Mouse (Mus musculus): ENCODE measurements around the gene Plcd1. TPM values are rescaled to one million over a fixed set of nuclear protein-coding genes. Genes with fewer than 3 reads are reported as not detected.

Gene Plcd1
- polyA plus RNA-seq, 1 experiment from 2014 or later: 35.5 TPM

DNA sequence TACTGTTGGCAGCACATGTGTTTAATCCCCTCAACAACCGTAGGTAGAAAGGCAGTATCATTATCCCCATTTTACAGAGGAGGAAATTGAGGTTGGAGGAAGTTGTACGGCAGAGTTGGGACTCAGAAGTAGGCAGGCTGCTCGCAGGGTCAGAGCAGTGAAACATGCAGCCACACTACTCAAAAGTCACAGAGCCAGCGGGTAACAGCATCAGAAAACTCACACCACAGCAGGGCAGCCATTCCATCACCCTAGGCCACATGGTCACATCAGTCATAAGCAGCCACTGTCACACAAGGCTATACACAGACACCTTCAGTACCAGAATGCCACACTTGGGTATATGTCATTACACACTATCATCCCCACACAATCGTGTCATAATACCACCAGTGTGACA lies 6.0 kb downstream of the Plcd1 start:
- H3K4me1 ChIP-seq: peaks cover 47% of the 10 kb centered on the region
- H3K9me3 ChIP-seq: no peaks in the 10 kb centered on the region
- H3K4me2 ChIP-seq (replicated peaks): peak overlapping the region; percentile 68
- peaks cover 10% of the 10 kb centered on the region for H3K27me3 ChIP-seq
- H3K9ac ChIP-seq: no peak overlapping the region
- H3K27ac ChIP-seq: no peak overlapping the region
- peaks cover 19% of the 10 kb centered on the region for H3K36me3 ChIP-seq
- no peak overlapping the region for H3K4me3 ChIP-seq
- 87% methylated on average over 5 of the region's 5 CpGs for WGBS
- ATAC-seq (ENCODE audit: low FRiP score, low read depth): no peak

DNA sequence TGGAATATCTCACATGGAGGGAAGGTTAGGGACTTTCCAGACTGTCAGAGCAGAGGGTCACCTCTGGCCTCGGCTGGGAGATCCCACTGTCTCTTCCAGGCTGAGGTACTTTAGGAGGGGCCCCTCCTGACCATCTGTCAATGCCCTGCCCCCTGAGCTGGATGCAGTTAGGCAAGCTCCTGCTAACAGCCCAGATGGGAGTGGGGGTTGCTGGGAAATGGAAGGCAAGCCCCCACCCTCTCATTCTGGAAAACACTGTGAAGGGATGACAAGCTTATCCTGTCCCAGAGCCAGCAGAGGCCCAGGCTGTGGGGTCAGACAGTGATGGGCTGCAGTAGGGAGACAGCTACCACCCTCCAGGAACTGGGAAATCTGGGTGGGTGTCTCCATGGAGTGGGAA lies 6.9 kb downstream of the Plcd1 start:
- Histone ChIP-seq H3K4me3 (no peak overlapping the region), H3K4me2 (replicated peaks) (no peak overlapping the region), H3K27me3 (peaks cover 1% of the 10 kb centered on the region), H3K9ac (0 out of 2 replicates have a peak overlapping the region, but pooled peaks have one; percentile 4), H3K27ac (no peak overlapping the region), H3K4me1 (peaks cover 47% of the 10 kb centered on the region), H3K9me3 (no peaks in the 10 kb centered on the region), H3K36me3 (peaks cover 20% of the 10 kb centered on the region)
- WGBS: 27% methylated on average over 1 of the region's 1 CpGs
- ATAC-seq (ENCODE audit: low FRiP score, low read depth): no peak

- Histone ChIP-seq H3K4me1 (peaks cover 41% of the 10 kb centered on the region), H3K9me3 (no peaks in the 10 kb centered on the region), H3K9ac (no peak overlapping the region), H3K27ac (no peak overlapping the region), H3K4me2 (replicated peaks) (no peak overlapping the region), H3K4me3 (no peak overlapping the region), H3K27me3 (no peaks in the 10 kb centered on the region), H3K36me3 (peaks cover 42% of the 10 kb centered on the region)
- no peak for ATAC-seq (ENCODE audit: low FRiP score, low read depth)
- 79% methylated on average over 10 of the region's 10 CpGs for WGBS
These were observed 9.3 kb downstream of the Plcd1 start for GRCm38 (mm10) chr9:119083966-119084365.

- 0 out of 2 replicates have a peak overlapping the region, but pooled peaks have one; percentile 45 for H3K9ac ChIP-seq
- ATAC-seq (ENCODE audit: low FRiP score, low read depth): no peak
- no peaks in the 10 kb centered on the region for H3K27me3 ChIP-seq
- H3K9me3 ChIP-seq: no peaks in the 10 kb centered on the region
- no peak overlapping the region for H3K4me3 ChIP-seq
- 68% methylated on average over 7 of the region's 7 CpGs for WGBS
- peaks cover 33% of the 10 kb centered on the region for H3K4me1 ChIP-seq
- H3K4me2 ChIP-seq (replicated peaks): no peak overlapping the region
- H3K27ac ChIP-seq: no peak overlapping the region
- H3K36me3 ChIP-seq: peaks cover 53% of the 10 kb centered on the region
These were observed 10.5 kb downstream of the Plcd1 start for GRCm38 (mm10) chr9:119082656-119083430.

DNA sequence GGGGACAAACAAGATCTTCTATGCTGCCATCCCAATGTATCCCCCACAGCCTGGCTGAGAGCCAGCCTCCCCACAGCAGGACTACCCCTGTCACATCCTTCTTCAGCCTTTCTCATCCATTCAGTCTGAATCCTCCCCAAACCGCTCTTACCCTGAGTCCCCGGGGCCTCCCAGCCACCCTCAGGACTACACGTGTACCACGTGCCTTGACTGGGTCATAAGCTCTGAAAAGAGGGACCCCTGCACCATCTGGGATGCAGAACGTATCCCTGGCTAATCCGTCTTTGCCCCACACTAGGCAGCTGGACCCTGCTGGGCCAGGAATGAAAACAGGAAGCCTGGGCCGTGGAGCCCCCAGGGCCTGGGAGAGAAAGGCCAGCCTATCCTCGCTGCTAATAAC lies 11.3 kb downstream of the Plcd1 start:
- ATAC-seq (ENCODE audit: low FRiP score, low read depth): no peak
- WGBS: 16% methylated on average over 8 of the region's 8 CpGs
- Histone ChIP-seq H3K27me3 (no peaks in the 10 kb centered on the region), H3K4me3 (no peak overlapping the region), H3K9me3 (no peaks in the 10 kb centered on the region), H3K4me2 (replicated peaks) (no peak overlapping the region), H3K9ac (peak overlapping the region; percentile 45), H3K4me1 (peaks cover 28% of the 10 kb centered on the region), H3K36me3 (peaks cover 58% of the 10 kb centered on the region), H3K27ac (peak overlapping the region; percentile 22; the same call in 1 of the 2 replicates)

GRCm38 (mm10) chr9:119080040-119080675 lies 13.1 kb downstream of the Plcd1 start:
- H3K36me3 ChIP-seq: peaks cover 76% of the 10 kb centered on the region
- ATAC-seq (ENCODE audit: low FRiP score, low read depth): no peak
- H3K4me3 ChIP-seq: no peak overlapping the region
- peaks cover 15% of the 10 kb centered on the region for H3K4me1 ChIP-seq
- H3K9ac ChIP-seq: no peak overlapping the region
- H3K27me3 ChIP-seq: no peaks in the 10 kb centered on the region
- whole genome bisulfite sequencing: 76% methylated on average over 5 of the region's 5 CpGs
- H3K4me2 ChIP-seq (replicated peaks): no peak overlapping the region
- H3K9me3 ChIP-seq: no peaks in the 10 kb centered on the region
- no peak overlapping the region for H3K27ac ChIP-seq

DNA sequence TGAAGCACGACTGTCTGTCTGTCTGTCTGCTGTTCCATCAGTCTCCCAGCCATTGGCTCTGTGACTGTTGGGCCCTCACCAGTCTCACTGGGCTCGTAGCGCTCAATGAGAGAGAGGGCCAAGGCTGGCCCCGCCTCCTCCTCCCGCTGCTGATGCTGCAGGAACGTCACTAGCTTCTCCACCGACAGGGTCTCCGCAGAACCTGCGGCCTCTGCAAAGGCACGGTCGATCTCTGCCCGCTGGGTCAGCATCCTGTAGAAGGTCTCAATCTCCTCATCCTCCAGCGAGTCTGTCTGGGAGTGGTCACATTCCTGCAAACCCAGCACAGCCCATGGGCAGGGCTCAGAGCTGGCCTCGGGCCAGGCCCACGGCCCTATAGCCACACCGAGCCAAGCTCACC lies 17.6 kb downstream of the Plcd1 start:
- no peak overlapping the region for H3K9ac ChIP-seq
- no peaks in the 10 kb centered on the region for H3K27me3 ChIP-seq
- 77% methylated on average over 16 of the region's 16 CpGs for WGBS
- H3K4me1 ChIP-seq: no peaks in the 10 kb centered on the region
- no peak overlapping the region for H3K4me2 ChIP-seq (replicated peaks)
- ATAC-seq (ENCODE audit: low FRiP score, low read depth): 0 out of 2 replicates have a peak, but pooled peaks have one; percentile 33
- H3K4me3 ChIP-seq: no peak overlapping the region
- no peaks in the 10 kb centered on the region for H3K9me3 ChIP-seq
- peaks cover 84% of the 10 kb centered on the region for H3K36me3 ChIP-seq
- H3K27ac ChIP-seq: no peak overlapping the region

GRCm38 (mm10) chr9:119073184-119073895 lies 20.0 kb downstream of the Plcd1 start:
- Histone ChIP-seq H3K27ac (no peak overlapping the region), H3K4me1 (no peaks in the 10 kb centered on the region), H3K36me3 (peaks cover 69% of the 10 kb centered on the region), H3K27me3 (no peaks in the 10 kb centered on the region), H3K4me3 (no peak overlapping the region), H3K4me2 (replicated peaks) (no peak overlapping the region), H3K9ac (no peak overlapping the region), H3K9me3 (no peaks in the 10 kb centered on the region)
- WGBS: 74% methylated on average over 15 of the region's 15 CpGs
- ATAC-seq (ENCODE audit: low FRiP score, low read depth): no peak

DNA sequence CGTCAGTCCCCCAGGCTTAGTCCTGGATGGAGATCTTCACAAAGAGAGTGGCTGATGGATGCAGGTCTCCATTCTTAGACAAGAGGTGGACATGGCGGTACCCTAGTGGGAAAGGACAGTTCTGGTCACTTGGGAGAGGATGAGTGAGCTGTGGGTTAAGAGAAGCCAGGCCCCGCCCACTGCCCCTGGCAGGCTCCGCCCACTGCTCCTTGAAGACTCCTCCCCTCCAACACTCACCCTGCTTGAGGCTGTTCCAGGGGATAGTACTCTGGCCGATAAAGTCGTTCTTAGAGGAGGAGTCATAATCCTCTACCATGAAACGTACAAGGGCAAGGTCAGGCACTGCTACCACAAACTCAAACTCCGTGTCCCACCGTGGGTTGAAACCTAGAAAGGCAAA lies 21.5 kb downstream of the Plcd1 start:
- Histone ChIP-seq H3K4me3 (no peak overlapping the region), H3K9ac (no peak overlapping the region), H3K4me1 (peaks cover 8% of the 10 kb centered on the region), H3K27ac (no peak overlapping the region), H3K4me2 (replicated peaks) (no peak overlapping the region), H3K36me3 (peaks cover 56% of the 10 kb centered on the region), H3K9me3 (no peaks in the 10 kb centered on the region), H3K27me3 (no peaks in the 10 kb centered on the region)
- WGBS: 82% methylated on average over 9 of the region's 9 CpGs
- no peak for ATAC-seq (ENCODE audit: low FRiP score, low read depth)

- no peak overlapping the region for H3K27ac ChIP-seq
- H3K4me3 ChIP-seq: no peak overlapping the region
- no peaks in the 10 kb centered on the region for H3K27me3 ChIP-seq
- no peak for ATAC-seq (ENCODE audit: low FRiP score, low read depth)
- 83% methylated on average over 13 of the region's 13 CpGs for WGBS
- H3K36me3 ChIP-seq: peaks cover 42% of the 10 kb centered on the region
- peaks cover 8% of the 10 kb centered on the region for H3K4me1 ChIP-seq
- no peak overlapping the region for H3K4me2 ChIP-seq (replicated peaks)
- no peaks in the 10 kb centered on the region for H3K9me3 ChIP-seq
- H3K9ac ChIP-seq: no peak overlapping the region
These were observed 23.0 kb downstream of the Plcd1 start for GRCm38 (mm10) chr9:119070173-119070825.

GRCm38 (mm10) chr9:119068266-119068665 lies 25.0 kb downstream of the Plcd1 start:
- H3K9ac ChIP-seq: no peak overlapping the region
- no peak overlapping the region for H3K27ac ChIP-seq
- no peak for ATAC-seq (ENCODE audit: low FRiP score, low read depth)
- H3K4me2 ChIP-seq (replicated peaks): no peak overlapping the region
- no peaks in the 10 kb centered on the region for H3K9me3 ChIP-seq
- H3K4me1 ChIP-seq: peaks cover 21% of the 10 kb centered on the region
- WGBS: 89% methylated on average over 11 of the region's 11 CpGs
- no peaks in the 10 kb centered on the region for H3K27me3 ChIP-seq
- H3K4me3 ChIP-seq: no peak overlapping the region
- peaks cover 21% of the 10 kb centered on the region for H3K36me3 ChIP-seq

DNA sequence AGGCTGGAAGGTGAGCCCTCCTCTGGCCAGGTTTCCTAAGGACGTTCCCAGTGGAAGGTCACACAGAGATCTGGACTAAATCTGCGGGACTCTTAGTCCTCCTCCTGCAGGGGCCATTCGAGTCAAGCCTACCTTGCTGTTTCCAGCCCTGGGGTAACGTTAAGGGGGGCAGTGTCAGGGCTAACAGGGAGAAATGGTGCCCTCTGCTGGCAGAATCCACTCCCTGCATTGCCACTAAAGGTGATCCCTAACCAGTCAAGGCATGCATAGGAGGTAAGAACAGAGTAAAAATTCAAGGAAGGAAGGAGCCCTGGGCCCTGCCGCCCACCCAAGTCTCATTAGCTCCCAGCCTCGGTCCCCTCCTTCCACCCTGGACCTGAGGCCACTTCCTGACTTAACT lies 25.7 kb downstream of the Plcd1 start:
- H3K9me3 ChIP-seq: no peaks in the 10 kb centered on the region
- ATAC-seq (ENCODE audit: low FRiP score, low read depth): peak; percentile 62; the same call in 1 of the 2 replicates
- no peak overlapping the region for H3K27ac ChIP-seq
- H3K27me3 ChIP-seq: no peaks in the 10 kb centered on the region
- peaks cover 16% of the 10 kb centered on the region for H3K36me3 ChIP-seq
- WGBS: 2% methylated on average over 6 of the region's 6 CpGs
- peaks cover 28% of the 10 kb centered on the region for H3K4me1 ChIP-seq
- no peak overlapping the region for H3K4me2 ChIP-seq (replicated peaks)
- no peak overlapping the region for H3K9ac ChIP-seq
- no peak overlapping the region for H3K4me3 ChIP-seq
